Mouse (Mus musculus) left cerebral cortex, adult 2 months (tissue): ENCODE data around the gene Oxt. TPM values are rescaled to one million over a fixed set of nuclear protein-coding genes. Genes with fewer than 3 reads are reported as not detected.
"Not testable (repeated sequence)": the region's sequence is repeated elsewhere in the genome, so short reads cannot be mapped to it uniquely, and the experiment has no call there.

Experiments used
- DNase-seq, 2 experiments: peaks; one replicate each; pipeline ENCODE4 v3.0.0; 2021 to 2022; ENCODE audit warnings: low spot score in 2 of 2, mixed read lengths in 1 of 2; ENCODE audit errors: extremely low spot score in 1 of 2
- H3K27ac ChIP-seq: fragments of 200-600 bp; 2 replicates; pipeline ENCODE4 v1.8.1; 2022
- H3K4me3 ChIP-seq: fragments of 200-600 bp; 2 replicates; pipeline ENCODE4 v1.8.1; 2022
- CTCF ChIP-seq: fragments of 200-600 bp; IDR thresholded peaks from 2 replicates; pipeline ENCODE4 v1.8.1; 2022; ENCODE audit warnings: antibody characterized with exemption, mild to moderate bottlenecking, moderate library complexity
- intact Hi-C: fragments of 180-260 bp; cut with DNase I; formaldehyde crosslinking; loops from one replicate; pipeline ENCODE4 v1.15.1; 2025
- total RNA-seq, 2 experiments: library from RNA; stranded (reverse); gene quantifications; 2 replicates each; pipeline ENCODE4 v1.2.3; 2021

Oxt gene
- total RNA-seq, 2 experiments from 2014 or later: 4.4 TPM; not detected in 1

- intact Hi-C loops: no loop called here
- DNase-seq: no peak
- Histone ChIP-seq H3K4me3 (no peak overlapping the region), H3K27ac (no peak overlapping the region)
- peak; percentile 32 for TF ChIP-seq CTCF
These were observed 18.0 kb upstream of the Oxt start for GRCm38 (mm10) chr2:130558015-130558414.

GRCm38 (mm10) chr2:130563212-130564055, 12.5 kb upstream of the Oxt start, which contains the start of gene Mrps26:
Mrps26 (plus strand) TSS chr2:130563742.
- peak; percentile 92 to 93 for DNase-seq
- peak; percentile 32 for TF ChIP-seq CTCF
- peak within 1 kb of the TSS; percentile 91 for H3K27ac ChIP-seq
- intact Hi-C loops: no loop called here
- H3K4me3 ChIP-seq: peak within 1 kb of the TSS; percentile 89

GRCm38 (mm10) chr2:130564063-130564462, 11.9 kb upstream of the Oxt start:
- intact Hi-C loops: no loop called here
- H3K4me3 ChIP-seq: peak overlapping the region; percentile 89
- peak overlapping the region; percentile 91 for H3K27ac ChIP-seq
- TF ChIP-seq CTCF: no peak
- DNase-seq: no peak

GRCm38 (mm10) chr2:130564983-130565382, 11.0 kb upstream of the Oxt start:
- no peak for TF ChIP-seq CTCF
- DNase-seq: no peak
- intact Hi-C loops: no loop called here
- H3K27ac ChIP-seq: no peak overlapping the region
- H3K4me3 ChIP-seq: peak overlapping the region; percentile 89

- TF ChIP-seq CTCF: no peak
- Histone ChIP-seq H3K4me3 (no peak overlapping the region), H3K27ac (no peak overlapping the region)
- DNase-seq: no peak
- intact Hi-C loops: no loop called here
These were observed 7.1 kb upstream of the Oxt start for GRCm38 (mm10) chr2:130568921-130569320.

GRCm38 (mm10) chr2:130569926-130570325, 6.0 kb upstream of the Oxt start:
- intact Hi-C loops: no loop called here
- no peak for DNase-seq
- H3K4me3 ChIP-seq: no peak overlapping the region
- TF ChIP-seq CTCF: no peak
- H3K27ac ChIP-seq: no peak overlapping the region

- TF ChIP-seq CTCF: no peak; the same call in 1 of the 2 replicates
- no peak overlapping the region for H3K27ac ChIP-seq
- H3K4me3 ChIP-seq: no peak overlapping the region
- intact Hi-C loops: no loop called here
- no peak for DNase-seq
These were observed 1.0 kb upstream of the Oxt start for GRCm38 (mm10) chr2:130574960-130575359.

GRCm38 (mm10) chr2:130576564-130576963, 591 bp downstream of the Oxt start:
- intact Hi-C loops, DNase-seq, H3K4me3 ChIP-seq, H3K27ac ChIP-seq: not testable (repeated sequence)

GRCm38 (mm10) chr2:130577021-130577420, 1.0 kb downstream of the Oxt start:
- no peak overlapping the region for H3K27ac ChIP-seq
- DNase-seq: no peak
- intact Hi-C loops: no loop called here
- no peak overlapping the region for H3K4me3 ChIP-seq
- no peak for TF ChIP-seq CTCF

GRCm38 (mm10) chr2:130577632-130578031, 1.7 kb downstream of the Oxt start:
- H3K4me3 ChIP-seq: no peak overlapping the region
- intact Hi-C loops: no loop called here
- TF ChIP-seq CTCF: no peak
- no peak overlapping the region for H3K27ac ChIP-seq
- DNase-seq: no peak

- peak; percentile 66 for TF ChIP-seq CTCF
These were observed 2.2 kb downstream of the Oxt start for GRCm38 (mm10) chr2:130578148-130578547.

GRCm38 (mm10) chr2:130579791-130580190, 3.8 kb downstream of the Oxt start:
- intact Hi-C loops: no loop called here

More at GRCm38 (mm10) chr2:130578148-130578547, 2.2 kb downstream of the Oxt start:
- no peak overlapping the region for H3K27ac ChIP-seq
- no peak overlapping the region for H3K4me3 ChIP-seq
- intact Hi-C loops: no loop called here
- DNase-seq: peak; percentile 70 to 83

GRCm38 (mm10) chr2:130581201-130581600, 5.2 kb downstream of the Oxt start:
- H3K27ac ChIP-seq: no peak overlapping the region
- intact Hi-C loops: no loop called here
- no peak for TF ChIP-seq CTCF
- H3K4me3 ChIP-seq: peak overlapping the region; percentile 21; the same call in 1 of the 2 replicates
- no peak for DNase-seq

More at GRCm38 (mm10) chr2:130579791-130580190, 3.8 kb downstream of the Oxt start:
- no peak for TF ChIP-seq CTCF
- Histone ChIP-seq H3K27ac (no peak overlapping the region), H3K4me3 (no peak overlapping the region)
- no peak for DNase-seq
